Mouse (Mus musculus): ENCODE measurements at regions not wholly inside any gene's neighbourhood (a gene's known extent, or its start where the extent isn't known, plus 50 kb on each side); places are given as distances from the start of the nearest gene placed in this dataset.

DNA sequence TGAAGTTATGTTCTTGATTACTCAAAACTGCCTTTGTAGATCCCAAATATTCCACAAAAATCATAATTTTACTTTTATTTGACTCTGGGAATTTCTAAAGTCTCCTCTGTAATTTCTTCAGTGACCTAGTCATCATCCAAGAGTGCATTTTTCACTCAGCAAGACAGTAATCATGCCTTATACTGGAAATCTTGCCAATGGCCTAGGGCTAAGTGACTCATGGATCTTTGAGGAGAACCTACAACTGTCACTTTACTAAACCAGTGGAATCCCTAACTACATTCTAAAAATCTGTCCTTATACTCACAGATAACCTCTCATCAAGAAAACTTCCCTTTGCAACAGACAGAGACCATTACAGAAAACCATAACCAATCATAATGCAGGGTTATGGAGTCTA is 98.0 kb upstream of the Tbc1d5 start:
- no peak for TF ChIP-seq POLR2A (IDR thresholded peaks at IDR 0.05; ENCODE audit: extremely low read depth, insufficient read depth, low read length)
- TF ChIP-seq CTCF (IDR thresholded peaks at IDR 0.05; ENCODE audit: low read depth, low read length), result no peak
